Mouse (Mus musculus) liver, postnatal 0 days (tissue): ENCODE results near the gene Tm9sf4. TPM values are rescaled to one million over a fixed set of nuclear protein-coding genes. Genes with fewer than 3 reads are reported as not detected.

Experiments used
- ATAC-seq: fragments of 200-750 bp; cut with Nextera tagmentation; 2 replicates; pipeline ENCODE4 v1.8.0; 2017; ENCODE audit warnings: mild to moderate bottlenecking, moderate library complexity
- DNase-seq: peaks from one replicate; pipeline ENCODE4 v3.0.0-alpha.2; 2016
- H3K27ac ChIP-seq: fragments of 300-500 bp; sonication (generic); 2 replicates; pipeline ENCODE4 v1.5.1; 2014; ENCODE audit warnings: antibody characterized with exemption, moderate library complexity, mild to moderate bottlenecking, low read depth
- H3K27me3 ChIP-seq: fragments of 300-500 bp; sonication (generic); 2 replicates; pipeline ENCODE4 v1.6.1; 2014; ENCODE audit warnings: low read length, control low read depth, mixed read lengths; ENCODE audit not compliant: insufficient read depth
- H3K36me3 ChIP-seq: fragments of 300-500 bp; sonication (generic); replicated peaks from 2 replicates; pipeline ENCODE4 v1.6.1; 2014; ENCODE audit warnings: mild to moderate bottlenecking, control low read depth, low read length, moderate library complexity, mixed read lengths; ENCODE audit not compliant: insufficient read depth
- H3K4me1 ChIP-seq: fragments of 300-500 bp; sonication (generic); 2 replicates; pipeline ENCODE4 v1.6.1; 2014; ENCODE audit warnings: antibody characterized with exemption, mild to moderate bottlenecking, control low read depth; ENCODE audit not compliant: insufficient read depth
- H3K4me2 ChIP-seq: fragments of 300-500 bp; sonication (generic); 2 replicates; pipeline ENCODE4 v1.6.1; 2014; ENCODE audit warnings: low read depth, mild to moderate bottlenecking, low read length, moderate library complexity, mixed read lengths
- H3K4me3 ChIP-seq: fragments of 300-500 bp; sonication (generic); 2 replicates; pipeline ENCODE4 v1.5.1; 2014; ENCODE audit warnings: low read depth, low read length
- H3K9ac ChIP-seq: fragments of 300-500 bp; sonication (generic); replicated peaks from 2 replicates; pipeline ENCODE4 v1.6.1; 2014; ENCODE audit warnings: mild to moderate bottlenecking, moderate library complexity
- H3K9me3 ChIP-seq: fragments of 300-500 bp; sonication (generic); 2 replicates; pipeline ENCODE4 v1.6.1; 2016; ENCODE audit warnings: mild to moderate bottlenecking, control low read depth, low read length, mixed read lengths
- CTCF ChIP-seq: sonication (generic); IDR thresholded peaks from 2 replicates; pipeline ENCODE4 v1.5.1; 2016; ENCODE audit warnings: antibody characterized with exemption, low read depth
- EP300 ChIP-seq: IDR thresholded peaks from 2 replicates; pipeline ENCODE4 v1.6.1; 2016; ENCODE audit warnings: antibody characterized with exemption, low read depth, mild to moderate bottlenecking
- WGBS: fragments of 180-500 bp; shearing (Covaris S2); extraction: QIAGEN DNeasy Blood & Tissue Kit; methylation state at CpG from one replicate; pipeline ENCODE4 v1.1.7; 2014; ENCODE audit not compliant: insufficient replicate concordance; 5-methylcytosine and 5-hydroxymethylcytosine counted together
- polyA plus RNA-seq: library from polyadenylated mRNA; unstranded; fragments of >200 nt; fragmentation: Nextera tagmentation; extraction: Ambion mirVana; gene quantifications from 2 replicates; pipeline ENCODE4 v1.2.1, GENCODE M21; 2015

The Tm9sf4 gene
- polyA plus RNA-seq, 1 experiment from 2014 or later, result 24.4 TPM

DNA sequence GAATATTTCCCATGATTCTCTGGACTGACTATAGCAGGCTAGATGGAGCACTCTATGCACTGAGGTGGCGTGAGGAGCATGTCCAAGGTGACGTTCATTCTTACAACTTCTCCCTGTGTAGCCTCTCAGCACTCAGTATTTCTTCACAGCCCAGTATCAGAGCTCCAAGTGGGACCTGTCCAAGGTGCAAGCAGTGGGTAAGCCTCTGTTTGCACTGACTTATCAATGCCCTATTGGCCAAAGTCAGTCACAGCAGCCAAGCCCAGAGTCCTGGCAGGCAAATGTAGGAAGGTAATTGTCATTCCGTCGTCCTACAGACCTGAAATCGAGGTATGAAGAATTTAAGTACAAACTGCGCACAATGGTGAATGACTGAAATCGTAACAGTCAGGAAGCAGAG lies 21.9 kb upstream of the Tm9sf4 start:
- Histone ChIP-seq H3K36me3 (0 out of 2 replicates have a peak, but pooled peaks cover 3% of the 10 kb centered on the region), H3K9ac (no peak overlapping the region), H3K9me3 (no peaks in the 10 kb centered on the region), H3K27me3 (no peaks in the 10 kb centered on the region), H3K4me2 (no peak overlapping the region), H3K4me3 (no peak overlapping the region), H3K4me1 (no peaks in the 10 kb centered on the region), H3K27ac (no peak overlapping the region)
- TF ChIP-seq CTCF (no peak), EP300 (no peak)
- WGBS, result 67% methylated on average over 7 of the region's 7 CpGs
- DNase-seq (no peak), ATAC-seq (no peak)

DNA sequence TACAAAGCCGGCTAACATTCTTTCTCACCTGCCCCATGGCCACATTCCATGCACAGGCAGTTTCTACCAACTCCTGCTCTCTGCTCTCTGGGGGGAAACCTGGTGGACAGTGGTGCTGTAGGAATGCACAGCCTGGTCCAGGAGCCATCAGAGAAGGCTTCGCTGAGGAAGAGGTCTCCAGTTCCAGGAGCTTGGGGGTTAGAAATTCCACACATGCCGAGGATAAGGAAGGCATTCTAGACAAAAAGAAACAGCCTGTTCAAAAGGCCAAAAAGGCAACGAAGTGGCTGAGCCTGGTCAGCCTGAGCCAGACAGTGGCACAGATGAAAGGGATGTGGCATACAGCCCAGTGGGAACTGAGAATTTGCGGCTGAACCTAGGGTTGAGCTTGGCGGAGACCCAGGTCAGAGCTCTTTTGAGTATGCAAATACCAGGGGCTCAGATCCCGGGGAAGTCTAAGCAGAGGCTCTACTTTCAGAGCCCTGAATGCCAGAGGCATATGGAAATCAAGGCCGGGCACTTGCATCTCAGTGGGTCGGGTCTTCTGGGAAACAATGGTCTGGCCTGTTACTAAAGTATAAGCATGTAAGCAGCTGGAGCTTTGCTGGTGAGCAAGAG lies 21.0 kb upstream of the Tm9sf4 start:
- TF ChIP-seq CTCF, result no peak
- TF ChIP-seq EP300, result no peak
- no peak for DNase-seq
- WGBS, result 44% methylated on average over 9 of the region's 9 CpGs
- H3K4me1 ChIP-seq, result no peaks in the 10 kb centered on the region
- H3K9me3 ChIP-seq, result no peaks in the 10 kb centered on the region
- ATAC-seq, result no peak
- H3K4me3 ChIP-seq, result no peak overlapping the region
- no peaks in the 10 kb centered on the region for H3K27me3 ChIP-seq
- no peak overlapping the region for H3K9ac ChIP-seq
- H3K4me2 ChIP-seq, result no peak overlapping the region
- H3K27ac ChIP-seq, result no peak overlapping the region
- H3K36me3 ChIP-seq, result 0 out of 2 replicates have a peak, but pooled peaks cover 3% of the 10 kb centered on the region

DNA sequence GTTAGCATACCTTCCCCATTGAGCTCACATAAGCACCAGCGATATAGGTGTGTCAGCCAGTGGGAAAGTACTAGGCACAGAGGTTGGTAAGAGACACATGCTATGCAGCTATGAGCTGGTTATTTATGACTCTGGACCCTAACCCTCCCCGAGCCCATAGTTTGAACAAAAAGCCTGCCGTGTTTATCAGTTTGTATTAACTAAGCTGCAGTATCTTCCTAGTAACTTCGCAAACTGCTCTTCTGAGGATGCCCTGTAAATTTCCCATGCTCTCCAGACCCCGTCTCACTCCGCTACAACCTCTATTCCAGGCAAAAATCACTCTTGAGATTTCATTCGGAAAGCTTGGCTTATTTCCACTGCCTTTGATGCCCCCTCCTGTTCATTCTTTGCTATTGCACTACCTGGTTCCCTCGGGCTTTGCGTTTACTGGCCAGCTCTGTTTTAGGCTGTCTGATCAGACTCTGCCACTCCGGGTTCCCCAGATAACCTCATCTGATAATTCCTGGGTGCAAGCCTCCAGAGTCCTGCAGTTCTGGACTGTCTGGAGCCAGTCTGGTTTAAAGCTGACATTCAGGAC lies 18.4 kb upstream of the Tm9sf4 start:
- ATAC-seq (no peak), DNase-seq (peak; percentile 59)
- H3K4me3 ChIP-seq, result no peak overlapping the region
- TF ChIP-seq CTCF (peak; percentile 82), EP300 (no peak)
- WGBS, result 30% methylated on average over 10 of the region's 10 CpGs
- no peaks in the 10 kb centered on the region for H3K4me1 ChIP-seq
- H3K4me2 ChIP-seq, result no peak overlapping the region
- no peak overlapping the region for H3K27ac ChIP-seq
- no peaks in the 10 kb centered on the region for H3K9me3 ChIP-seq
- H3K36me3 ChIP-seq, result no peaks in the 10 kb centered on the region
- no peak overlapping the region for H3K9ac ChIP-seq
- H3K27me3 ChIP-seq, result no peaks in the 10 kb centered on the region

DNA sequence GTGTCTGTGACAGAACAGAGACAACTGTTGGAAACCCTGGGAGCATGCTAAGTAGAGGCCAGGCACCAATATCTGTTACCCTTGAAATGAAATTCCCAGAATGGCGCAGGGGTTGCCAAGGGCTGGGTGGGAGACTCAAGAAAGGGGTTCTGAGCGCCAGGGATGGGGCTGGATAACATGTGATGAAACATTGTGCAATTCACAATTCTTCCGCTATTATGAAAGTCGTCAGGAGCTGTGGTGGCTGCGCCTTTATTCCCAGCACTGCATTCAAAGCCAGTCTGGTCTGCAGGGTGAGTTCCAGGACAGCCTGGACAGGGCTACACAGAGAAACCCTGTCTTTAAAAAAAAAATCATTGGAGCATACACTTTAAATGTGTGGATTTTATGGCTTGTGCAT lies 15.8 kb upstream of the Tm9sf4 start:
- Histone ChIP-seq H3K4me1 (no peaks in the 10 kb centered on the region), H3K4me2 (no peak overlapping the region), H3K9me3 (no peaks in the 10 kb centered on the region), H3K36me3 (0 out of 2 replicates have a peak, but pooled peaks cover 4% of the 10 kb centered on the region), H3K9ac (no peak overlapping the region), H3K4me3 (no peak overlapping the region), H3K27me3 (no peaks in the 10 kb centered on the region), H3K27ac (no peak overlapping the region)
- TF ChIP-seq EP300 (no peak), CTCF (no peak)
- 58% methylated on average over 5 of the region's 5 CpGs for WGBS
- DNase-seq (no peak), ATAC-seq (no peak)

DNA sequence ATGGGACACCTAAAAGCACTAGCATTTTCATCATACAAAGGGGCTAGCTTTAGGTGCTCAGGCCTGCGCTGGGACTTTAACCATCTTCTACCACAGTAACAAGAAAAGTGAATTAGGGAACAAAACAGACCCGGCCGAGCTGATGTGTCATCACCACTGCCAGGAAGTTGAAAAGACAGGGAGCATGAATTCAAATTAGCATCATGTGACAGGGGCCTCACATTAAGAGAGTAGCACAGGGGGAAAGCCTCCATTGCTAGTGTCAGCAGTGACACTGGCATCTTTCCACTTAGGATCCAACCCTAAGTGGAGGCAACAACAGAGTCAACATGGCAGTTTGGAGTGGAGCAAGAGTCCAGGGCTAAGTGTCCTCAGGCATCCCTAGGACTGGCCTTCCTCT lies 13.9 kb upstream of the Tm9sf4 start:
- WGBS, result 57% methylated on average over 3 of the region's 3 CpGs
- no peak overlapping the region for H3K9ac ChIP-seq
- ATAC-seq (peak; percentile 29; the same call in 1 of the 2 replicates), DNase-seq (no peak)
- no peak overlapping the region for H3K4me2 ChIP-seq
- H3K27ac ChIP-seq, result no peak overlapping the region
- no peak overlapping the region for H3K4me3 ChIP-seq
- 0 out of 2 replicates have a peak, but pooled peaks cover 4% of the 10 kb centered on the region for H3K36me3 ChIP-seq
- TF ChIP-seq EP300 (no peak), CTCF (no peak)
- no peaks in the 10 kb centered on the region for H3K9me3 ChIP-seq
- no peaks in the 10 kb centered on the region for H3K27me3 ChIP-seq
- H3K4me1 ChIP-seq, result no peaks in the 10 kb centered on the region

DNA sequence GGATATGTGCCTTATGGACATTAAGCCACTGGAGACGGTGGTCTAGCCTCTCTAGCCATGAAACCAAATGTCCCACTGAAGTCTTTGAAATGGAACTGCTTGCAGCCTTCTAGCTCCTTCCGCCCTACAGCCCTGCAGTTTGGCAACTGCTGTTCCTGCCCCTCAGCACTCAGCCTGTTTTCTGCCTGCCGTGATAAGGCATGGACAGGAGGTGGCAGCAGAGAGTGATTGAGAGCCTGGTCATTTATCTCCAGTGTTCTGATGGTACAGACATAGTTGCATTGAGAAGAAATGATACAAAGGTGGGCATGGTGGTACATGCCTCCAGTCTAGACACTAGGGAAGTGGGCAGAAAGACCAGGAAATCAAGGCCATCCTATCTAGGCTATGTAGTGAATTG lies 13.4 kb upstream of the Tm9sf4 start:
- 11% methylated on average over 3 of the region's 3 CpGs for WGBS
- Histone ChIP-seq H3K27ac (no peak overlapping the region), H3K27me3 (no peaks in the 10 kb centered on the region), H3K36me3 (0 out of 2 replicates have a peak, but pooled peaks cover 4% of the 10 kb centered on the region), H3K4me3 (no peak overlapping the region), H3K9ac (no peak overlapping the region), H3K4me2 (no peak overlapping the region), H3K9me3 (no peaks in the 10 kb centered on the region), H3K4me1 (no peaks in the 10 kb centered on the region)
- TF ChIP-seq EP300 (no peak), CTCF (peak; percentile 95)
- DNase-seq (peak; percentile 81), ATAC-seq (peak; percentile 64; the same call in 1 of the 2 replicates)
